Mouse (Mus musculus) heart, embryonic 16.5 days (tissue): ENCODE data around the gene Gpatch11. TPM values are rescaled to one million over a fixed set of nuclear protein-coding genes. Genes with fewer than 3 reads are reported as not detected.
A peak's percentile ranks its signal among the peaks of the same experiment; 100 is the strongest.

Experiments used
- ATAC-seq: fragments of 200-750 bp; cut with Nextera tagmentation; replicated peaks from 2 replicates; pipeline ENCODE4 v1.8.0; 2017; ENCODE audit warnings: moderate number of reproducible peaks; ENCODE audit not compliant: insufficient read depth, low FRiP score; ENCODE audit errors: extremely low read depth
- H3K27ac ChIP-seq: fragments of 300-500 bp; sonication (generic); 2 replicates; pipeline ENCODE4 v1.5.1; 2014; ENCODE audit warnings: mild to moderate bottlenecking, low read length, control low read depth, moderate library complexity
- H3K27me3 ChIP-seq: fragments of 300-500 bp; sonication (generic); 2 replicates; pipeline ENCODE4 v1.6.1; 2014; ENCODE audit warnings: low read length, mixed read lengths; ENCODE audit not compliant: control insufficient read depth, insufficient read depth
- H3K36me3 ChIP-seq: fragments of 300-500 bp; sonication (generic); 2 replicates; pipeline ENCODE4 v1.6.1; 2014; ENCODE audit not compliant: control insufficient read depth, insufficient read depth
- H3K4me1 ChIP-seq: fragments of 300-500 bp; sonication (generic); 2 replicates; pipeline ENCODE4 v1.6.1; 2014; ENCODE audit warnings: low read length, mixed read lengths; ENCODE audit not compliant: control insufficient read depth, insufficient read depth
- H3K4me2 ChIP-seq: fragments of 300-500 bp; sonication (generic); 2 replicates; pipeline ENCODE4 v1.6.1; 2014; ENCODE audit warnings: low read depth, mild to moderate bottlenecking, control low read depth, low read length
- H3K4me3 ChIP-seq: fragments of 300-500 bp; sonication (generic); 2 replicates; pipeline ENCODE4 v1.5.1; 2014; ENCODE audit warnings: mild to moderate bottlenecking, control low read depth, low read length
- H3K9ac ChIP-seq: fragments of 300-500 bp; sonication (generic); 2 replicates; pipeline ENCODE4 v1.6.1; 2014; ENCODE audit warnings: low read length, control low read depth
- H3K9me3 ChIP-seq: fragments of 300-500 bp; sonication (generic); replicated peaks from 2 replicates; pipeline ENCODE4 v1.6.1; 2016; ENCODE audit warnings: low read length; ENCODE audit not compliant: control insufficient read depth
- WGBS: fragments of 180-500 bp; shearing (Covaris S2); extraction: QIAGEN DNeasy Blood & Tissue Kit; methylation state at CpG from one replicate; pipeline ENCODE4 v1.1.7; 2014; 5-methylcytosine and 5-hydroxymethylcytosine counted together
- polyA plus RNA-seq: library from polyadenylated mRNA; unstranded; fragments of >200 nt; fragmentation: Nextera tagmentation; extraction: Ambion mirVana; gene quantifications from 2 replicates; pipeline ENCODE4 v1.2.1, GENCODE M21; 2015

The Gpatch11 gene
- polyA plus RNA-seq, 1 experiment from 2014 or later: 43.7 TPM

- H3K27ac ChIP-seq: peak overlapping the region; percentile 48; the same call in 1 of the 2 replicates
- H3K4me2 ChIP-seq: no peak overlapping the region
- peaks cover 2% of the 10 kb centered on the region; the same call in 1 of the 2 replicates for H3K4me1 ChIP-seq
- no peak overlapping the region for H3K9ac ChIP-seq
- peaks cover 29% of the 10 kb centered on the region for H3K36me3 ChIP-seq
- ATAC-seq: 0 out of 2 replicates have a peak, but pooled peaks have one; percentile 28
- no peak overlapping the region for H3K4me3 ChIP-seq
- H3K9me3 ChIP-seq: no peaks in the 10 kb centered on the region
- no peaks in the 10 kb centered on the region for H3K27me3 ChIP-seq
- 83% methylated on average over 3 of the region's 3 CpGs for WGBS
Measured at GRCm38 (mm10) chr17:78809582-78809981, 25.8 kb upstream of the Gpatch11 start.

GRCm38 (mm10) chr17:78824346-78824745, 11.0 kb upstream of the Gpatch11 start:
- no peak overlapping the region for H3K4me2 ChIP-seq
- H3K4me3 ChIP-seq: no peak overlapping the region
- peaks cover 5% of the 10 kb centered on the region; the same call in 1 of the 2 replicates for H3K4me1 ChIP-seq
- no peaks in the 10 kb centered on the region for H3K9me3 ChIP-seq
- H3K9ac ChIP-seq: peak overlapping the region; percentile 22; the same call in 1 of the 2 replicates
- peaks cover 35% of the 10 kb centered on the region for H3K36me3 ChIP-seq
- no peak; the same call in 1 of the 2 replicates for ATAC-seq
- H3K27ac ChIP-seq: 0 out of 2 replicates have a peak overlapping the region, but pooled peaks have one; percentile 12
- 59% methylated on average over 13 of the region's 13 CpGs for WGBS
- no peaks in the 10 kb centered on the region for H3K27me3 ChIP-seq

GRCm38 (mm10) chr17:78836056-78836455, 689 bp downstream of the Gpatch11 start:
- 0 out of 2 replicates have a peak, but pooled peaks cover 5% of the 10 kb centered on the region for H3K4me1 ChIP-seq
- peaks cover 20% of the 10 kb centered on the region for H3K36me3 ChIP-seq
- H3K9me3 ChIP-seq: no peaks in the 10 kb centered on the region
- peak overlapping the region; percentile 91 for H3K4me2 ChIP-seq
- WGBS: 28% methylated on average over 2 of the region's 2 CpGs
- H3K9ac ChIP-seq: peak overlapping the region; percentile 76
- no peak for ATAC-seq
- H3K4me3 ChIP-seq: peak overlapping the region; percentile 94
- no peaks in the 10 kb centered on the region for H3K27me3 ChIP-seq
- H3K27ac ChIP-seq: peak overlapping the region; percentile 84

- Histone ChIP-seq H3K9me3 (no peaks in the 10 kb centered on the region), H3K36me3 (peaks cover 53% of the 10 kb centered on the region), H3K27ac (no peak overlapping the region), H3K4me1 (no peaks in the 10 kb centered on the region), H3K27me3 (no peaks in the 10 kb centered on the region), H3K4me3 (no peak overlapping the region), H3K4me2 (no peak overlapping the region), H3K9ac (no peak overlapping the region)
- no peak for ATAC-seq
- WGBS: 92% methylated on average over 7 of the region's 7 CpGs
Measured at GRCm38 (mm10) chr17:78842271-78842928, 7.0 kb downstream of the Gpatch11 start.

GRCm38 (mm10) chr17:78856243-78856642, 20.9 kb downstream of the Gpatch11 start:
- WGBS: 87% methylated on average over 10 of the region's 10 CpGs
- Histone ChIP-seq H3K27ac (no peak overlapping the region), H3K27me3 (no peaks in the 10 kb centered on the region), H3K4me2 (no peak overlapping the region), H3K9me3 (no peaks in the 10 kb centered on the region), H3K4me3 (no peak overlapping the region), H3K36me3 (peaks cover 23% of the 10 kb centered on the region), H3K9ac (no peak overlapping the region), H3K4me1 (no peaks in the 10 kb centered on the region)
- ATAC-seq: no peak

- no peaks in the 10 kb centered on the region for H3K4me1 ChIP-seq
- no peak for ATAC-seq
Measured at GRCm38 (mm10) chr17:78873886-78874285, 38.5 kb downstream of the Gpatch11 start.

GRCm38 (mm10) chr17:78881878-78882304, 46.5 kb downstream of the Gpatch11 start:
- 15% methylated on average over 3 of the region's 7 CpGs for WGBS
- peak; percentile 45; the same call in 1 of the 2 replicates for ATAC-seq
- Histone ChIP-seq H3K36me3 (peaks cover 8% of the 10 kb centered on the region), H3K9ac (peak overlapping the region; percentile 88), H3K9me3 (peaks cover 2% of the 10 kb centered on the region; the same call in 1 of the 2 replicates), H3K27me3 (no peaks in the 10 kb centered on the region), H3K4me1 (peaks cover 8% of the 10 kb centered on the region), H3K4me3 (peak overlapping the region; percentile 84), H3K4me2 (peak overlapping the region; percentile 57), H3K27ac (peak overlapping the region; percentile 87)

More at GRCm38 (mm10) chr17:78873886-78874285, 38.5 kb downstream of the Gpatch11 start:
- Histone ChIP-seq H3K36me3 (peaks cover 22% of the 10 kb centered on the region), H3K4me3 (no peak overlapping the region), H3K9me3 (no peaks in the 10 kb centered on the region), H3K27ac (no peak overlapping the region), H3K4me2 (no peak overlapping the region), H3K27me3 (no peaks in the 10 kb centered on the region), H3K9ac (no peak overlapping the region)
- 89% methylated on average over 6 of the region's 6 CpGs for WGBS

- Histone ChIP-seq H3K4me2 (peak within 1 kb of the TSS; percentile 57), H3K36me3 (peaks cover 7% of the 10 kb centered on the region), H3K27ac (peak within 1 kb of the TSS; percentile 87), H3K27me3 (no peaks in the 10 kb centered on the region), H3K4me1 (peaks cover 8% of the 10 kb centered on the region), H3K9ac (peak within 1 kb of the TSS; percentile 88), H3K9me3 (peaks cover 2% of the 10 kb centered on the region; the same call in 1 of the 2 replicates), H3K4me3 (peak within 1 kb of the TSS; percentile 84)
- ATAC-seq: peak; percentile 99
- WGBS: 1% methylated on average over 28 of the region's 28 CpGs
Measured at GRCm38 (mm10) chr17:78882401-78883112, 47.2 kb downstream of the Gpatch11 start, which contains the start of gene Eif2ak2. Gene Eif2ak2 (minus strand): TSS chr17:78882573.
